19 mouse cellular contexts compared by ENCODE assay signal in genomic region chr9:34772022-34772437, GRCm38 (mm10).
DNase-seq lines count a peak whose midpoint lies in the region; TF ChIP-seq lines count a peak whose summit lies in the region.
"Had no signal": no experiment of that assay in that cellular context is flagged by ENCODE, and none has a peak within 500 bp of the region (broad histone marks: within the 10 kb centered on the region; RNA-seq: fewer than 3 reads in every experiment).

No protein-coding gene starts in this region.

- no peaks in the 10 kb centered on the region for H3K4me1 ChIP-seq in lung, adult 2 months (ENCODE audit: control insufficient read depth, insufficient read depth, low read length)
- H3K4me1 ChIP-seq: embryonic facial prominence, embryonic 10.5 days; midbrain, embryonic 15.5 days had no signal

- TF ChIP-seq POLR2A in lung, adult 2 months (IDR thresholded peaks at IDR 0.05; ENCODE audit: borderline replicate concordance, extremely low read depth, low read depth, low read length) = no peak

- H3K4me3 ChIP-seq in lung, adult 2 months (replicated peaks; ENCODE audit: extremely low read depth, low read depth, low read length) = no peak overlapping the region
- H3K4me3 ChIP-seq: embryonic facial prominence, embryonic 10.5 days; erythroblast, embryonic 14.5 days; gastrocnemius, adult 2 months; hindbrain, embryonic 13.5 days; left cerebral cortex, adult 2 months; midbrain, embryonic 15.5 days had no signal

- no peak for TF ChIP-seq CTCF in lung, adult 2 months (IDR thresholded peaks at IDR 0.05; ENCODE audit: insufficient read depth, low read length)

- DNase-seq in left cerebral cortex, adult 9 months (ENCODE audit: low spot score in 2 of 2) = peak; percentile 30 to 70
- DNase-seq in left cerebral cortex, postnatal 36 days (ENCODE audit: low spot score in 2 of 2) = no peak
- DNase-seq in cerebellum, adult 11-12 months = peak; percentile 38
- DNase-seq in cerebellum, adult 9-11 months = peak; percentile 57
- DNase-seq in layer of hippocampus, adult 9-11 months = peak; percentile 74
- no peak for DNase-seq in heart, postnatal 25 days (ENCODE audit: low spot score)
- no peak for DNase-seq in lung, adult 2 months
- DNase-seq: adrenal gland, postnatal 10 days; gastrocnemius, adult 2 months; heart, adult 18-20 months; kidney, postnatal 10 days; liver; lung, embryonic 14.5 days; thymus, postnatal 25 days had no signal

- WGBS in lung, adult 2 months = 82% methylated on average over 9 of the region's 9 CpGs

- intact Hi-C loops in left cerebral cortex, postnatal 36 days (cut with DNase I) = no loop called here
- intact Hi-C loops in heart, postnatal 25 days (cut with DNase I) = no loop called here

Comparison
In these comparisons a context has a peak if more than half of its experiments do, and no peak if none do; other contexts are left out.
1. DNase-seq: peak in left cerebral cortex, adult 9 months (2 of 2), cerebellum, adult 11-12 months (single experiment), cerebellum, adult 9-11 months (single experiment) and layer of hippocampus, adult 9-11 months (single experiment); none in left cerebral cortex, postnatal 36 days (0 of 2), heart, postnatal 25 days (single experiment) and lung, adult 2 months (single experiment).